Mouse (Mus musculus): ENCODE results near the gene Fam193b.

DNA sequence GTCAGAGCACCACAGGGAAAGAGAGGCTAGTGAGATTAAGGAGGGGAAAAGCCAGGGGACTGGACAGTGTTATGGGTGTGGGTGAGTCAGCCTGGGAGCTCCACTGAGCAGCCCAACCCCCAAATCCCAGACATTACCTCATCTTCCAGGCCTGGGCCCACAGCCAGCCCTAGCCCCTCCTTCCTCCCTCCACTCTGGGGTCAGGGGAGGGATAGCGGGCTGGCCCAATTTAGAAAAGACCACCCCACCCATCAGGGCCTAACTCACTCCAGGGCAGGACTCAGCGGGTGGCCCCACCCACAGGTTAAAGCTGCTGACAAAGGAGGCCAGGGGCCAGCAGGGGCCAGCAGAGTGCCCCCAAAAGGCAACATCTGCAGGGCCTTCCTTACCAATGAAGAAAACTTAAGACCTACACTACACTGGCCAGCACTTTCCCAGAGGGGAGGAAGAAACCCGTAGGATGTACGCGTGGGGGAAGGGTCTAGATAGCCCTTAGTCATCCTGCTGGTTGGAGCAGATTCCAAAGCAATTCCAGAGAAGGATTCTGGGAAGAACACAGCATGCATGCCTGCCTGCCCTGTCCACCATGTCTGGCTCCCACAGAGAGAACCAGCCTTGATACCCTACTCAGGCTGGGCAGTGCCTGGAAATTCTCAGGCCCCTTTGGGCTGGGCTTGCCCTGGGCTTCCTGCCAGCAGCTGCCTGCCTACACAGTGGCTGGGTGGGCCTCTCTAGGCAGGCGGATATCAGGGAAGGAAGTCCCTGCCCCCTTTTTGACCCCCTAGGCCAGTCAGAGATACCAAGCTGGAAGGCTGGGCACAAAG lies 60.0 kb downstream of the Fam193b start:
- TF ChIP-seq POLR2A (IDR thresholded peaks at IDR 0.05; ENCODE audit: borderline replicate concordance, low read depth, low read length), result no peak
- TF ChIP-seq CTCF (IDR thresholded peaks at IDR 0.05; ENCODE audit: low read depth, low read length), result no peak
